Mouse (Mus musculus): ENCODE measurements at regions not wholly inside any gene's neighbourhood (a gene's known extent, or its start where the extent isn't known, plus 50 kb on each side); places are given as distances from the start of the nearest gene placed in this dataset.

DNA sequence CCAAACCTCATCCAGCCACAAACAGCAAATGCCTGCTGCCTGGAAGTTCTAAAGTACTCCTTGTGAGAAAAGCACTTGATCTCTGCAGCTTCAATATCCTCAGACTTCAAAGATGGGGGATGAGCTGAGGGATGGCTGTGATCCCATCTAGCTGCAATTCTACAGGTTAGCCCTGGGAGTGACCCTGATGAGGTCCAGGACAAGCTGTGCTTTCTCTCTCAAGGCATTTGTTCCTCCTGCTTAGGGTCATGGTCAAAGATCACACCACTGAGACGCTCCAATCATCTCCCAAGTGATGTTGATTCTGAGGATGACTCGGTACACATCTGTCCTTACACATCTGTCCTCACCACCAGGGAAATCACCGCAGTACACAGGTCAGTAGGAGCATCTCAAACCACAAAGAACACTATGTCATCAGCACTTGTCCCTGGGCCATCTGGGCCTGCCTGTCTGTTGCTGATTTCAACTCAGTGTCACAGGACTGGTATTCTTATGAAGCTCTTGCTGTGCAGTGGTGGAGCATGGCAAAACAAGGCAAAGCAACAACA is 327.6 kb upstream of the Meis1 start:
- TF ChIP-seq CTCF (IDR thresholded peaks at IDR 0.05; ENCODE audit: extremely low read depth, insufficient read depth, low read length) (no peak), POLR2A (IDR thresholded peaks at IDR 0.05; ENCODE audit: extremely low read depth, insufficient read depth, low read length) (no peak)

Measured in cortical plate, adult 2 months (tissue).